Mouse (Mus musculus) hindbrain, postnatal 0 days (tissue): Measurements from ENCODE around the gene Emc9. TPM values are rescaled to one million over a fixed set of nuclear protein-coding genes. Genes with fewer than 3 reads are reported as not detected.
A peak's percentile ranks its signal among the peaks of the same experiment; 100 is the strongest.

Experiments
- ATAC-seq: fragments of 200-750 bp; cut with Nextera tagmentation; 2 replicates; pipeline ENCODE4 v1.8.0; 2017; ENCODE audit warnings: mild to moderate bottlenecking, moderate TSS enrichment, moderate library complexity
- DNase-seq: peaks from one replicate; pipeline ENCODE4 v3.0.0-alpha.2; 2015; ENCODE audit warnings: low spot score
- H3K27ac ChIP-seq: fragments of 300-500 bp; sonication (generic); 2 replicates; pipeline ENCODE4 v1.5.1; 2014; ENCODE audit warnings: mild to moderate bottlenecking
- H3K27me3 ChIP-seq: fragments of 300-500 bp; sonication (generic); 2 replicates; pipeline ENCODE4 v1.6.1; 2014; ENCODE audit warnings: low read length, mixed read lengths; ENCODE audit not compliant: insufficient read depth
- H3K36me3 ChIP-seq: fragments of 300-500 bp; sonication (generic); 2 replicates; pipeline ENCODE4 v1.6.1; 2014; ENCODE audit warnings: low read length, mixed read lengths; ENCODE audit not compliant: insufficient read depth
- H3K4me1 ChIP-seq: fragments of 300-500 bp; sonication (generic); 2 replicates; pipeline ENCODE4 v1.6.1; 2014; ENCODE audit warnings: antibody characterized with exemption, low read length, mixed read lengths; ENCODE audit not compliant: insufficient read depth
- H3K4me2 ChIP-seq: fragments of 300-500 bp; sonication (generic); 2 replicates; pipeline ENCODE4 v1.6.1; 2014; ENCODE audit warnings: low read depth, mild to moderate bottlenecking, low read length, moderate library complexity, mixed read lengths
- H3K4me3 ChIP-seq: fragments of 300-500 bp; sonication (generic); 2 replicates; pipeline ENCODE4 v1.5.1; 2014; ENCODE audit warnings: low read length
- H3K9ac ChIP-seq: fragments of 300-500 bp; sonication (generic); replicated peaks from 2 replicates; pipeline ENCODE4 v1.6.1; 2014; ENCODE audit warnings: mild to moderate bottlenecking, low read length, moderate library complexity, mixed read lengths
- H3K9me3 ChIP-seq: fragments of 300-500 bp; sonication (generic); 2 replicates; pipeline ENCODE4 v1.6.1; 2016; ENCODE audit warnings: low read length, mixed read lengths
- CTCF ChIP-seq: IDR thresholded peaks from 2 replicates; pipeline ENCODE4 v1.5.1; 2016; ENCODE audit warnings: antibody characterized with exemption, control low read depth, low read depth
- WGBS: fragments of 180-500 bp; shearing (Covaris S2); extraction: QIAGEN DNeasy Blood & Tissue Kit; methylation state at CpG from one replicate; pipeline ENCODE4 v1.1.7; 2014; 5-methylcytosine and 5-hydroxymethylcytosine counted together
- polyA plus RNA-seq: library from polyadenylated mRNA; unstranded; fragments of >200 nt; fragmentation: Nextera tagmentation; extraction: Ambion mirVana; gene quantifications from 2 replicates; pipeline ENCODE4 v1.2.1, GENCODE M21; 2015
- total RNA-seq: library from RNA; depleted of rRNA; stranded (reverse); fragments of >200 nt; gene quantifications from 2 replicates; pipeline ENCODE4 v1.2.3, GENCODE M21; 2014

Emc9 gene
- total and polyA plus RNA-seq, 2 experiments from 2014 or later = 51.6 to 79.0 TPM

DNA sequence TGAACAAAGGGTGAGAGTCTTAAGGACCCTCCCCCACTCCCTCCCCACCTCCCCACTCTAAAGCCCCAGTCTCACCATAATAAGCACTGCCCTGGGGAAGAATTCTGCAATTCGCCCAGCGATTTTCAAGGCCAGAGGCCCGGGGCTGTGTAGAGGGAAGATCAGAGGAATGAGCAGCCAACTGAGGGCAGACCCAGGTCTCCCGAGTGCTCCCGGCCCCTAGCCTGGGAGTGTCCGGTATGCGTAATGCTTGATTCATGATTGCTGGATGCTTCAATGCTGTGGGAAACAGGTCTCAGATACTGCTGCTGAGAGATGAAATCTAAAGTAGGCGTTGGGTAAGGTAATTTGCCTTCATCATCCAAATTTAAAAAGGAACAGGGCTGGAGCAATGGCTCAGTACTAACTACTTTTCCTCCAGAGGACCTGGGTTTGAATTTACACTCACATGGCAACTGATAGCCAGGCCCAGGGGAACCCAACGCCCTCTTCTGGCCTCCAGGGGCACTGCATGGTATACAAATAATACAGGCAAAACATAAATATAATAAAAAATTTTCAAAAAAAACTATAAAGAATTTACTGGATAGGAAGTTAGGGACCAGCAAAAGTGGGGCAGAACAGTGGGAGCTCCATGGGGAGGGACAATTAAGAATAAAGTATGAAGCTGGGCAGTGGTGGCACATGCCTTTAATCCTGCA, 3.0 kb downstream of the Emc9 start:
- ATAC-seq = no peak
- Histone ChIP-seq H3K4me3 (no peak overlapping the region), H3K9ac (no peak overlapping the region), H3K4me2 (no peak overlapping the region), H3K9me3 (no peaks in the 10 kb centered on the region), H3K4me1 (0 out of 2 replicates have a peak, but pooled peaks cover 9% of the 10 kb centered on the region), H3K27me3 (no peaks in the 10 kb centered on the region), H3K27ac (no peak overlapping the region), H3K36me3 (peaks cover 9% of the 10 kb centered on the region; the same call in 1 of the 2 replicates)
- 82% methylated on average over 9 of the region's 9 CpGs for WGBS
- DNase-seq = no peak
- peak; percentile 50 for TF ChIP-seq CTCF

DNA sequence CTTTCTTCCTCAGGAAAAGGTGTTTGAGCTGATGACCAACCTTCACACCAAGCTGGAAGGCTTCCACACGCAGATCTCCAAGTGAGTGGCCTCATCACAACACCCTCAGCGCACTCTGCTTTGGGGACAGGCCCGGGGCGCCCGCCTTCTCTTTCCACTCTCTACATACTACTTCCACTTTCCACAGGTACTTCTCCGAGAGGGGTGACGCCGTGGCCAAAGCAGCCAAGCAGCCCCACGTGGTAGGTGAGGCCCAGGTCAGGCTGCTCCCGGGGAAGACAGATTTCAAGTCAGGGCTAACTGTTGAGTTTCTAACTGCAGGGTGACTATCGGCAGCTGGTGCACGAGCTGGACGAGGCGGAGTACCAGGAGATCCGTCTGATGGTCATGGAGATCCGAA, 4.4 kb downstream of the Emc9 start:
- no peak overlapping the region for H3K4me2 ChIP-seq
- TF ChIP-seq CTCF = no peak
- no peak for ATAC-seq
- no peak overlapping the region for H3K4me3 ChIP-seq
- 0 out of 2 replicates have a peak, but pooled peaks cover 9% of the 10 kb centered on the region for H3K4me1 ChIP-seq
- peaks cover 9% of the 10 kb centered on the region; the same call in 1 of the 2 replicates for H3K36me3 ChIP-seq
- H3K27ac ChIP-seq = no peak overlapping the region
- no peak for DNase-seq
- no peak overlapping the region for H3K9ac ChIP-seq
- no peaks in the 10 kb centered on the region for H3K27me3 ChIP-seq
- no peaks in the 10 kb centered on the region for H3K9me3 ChIP-seq
- 94% methylated on average over 16 of the region's 16 CpGs for WGBS

DNA sequence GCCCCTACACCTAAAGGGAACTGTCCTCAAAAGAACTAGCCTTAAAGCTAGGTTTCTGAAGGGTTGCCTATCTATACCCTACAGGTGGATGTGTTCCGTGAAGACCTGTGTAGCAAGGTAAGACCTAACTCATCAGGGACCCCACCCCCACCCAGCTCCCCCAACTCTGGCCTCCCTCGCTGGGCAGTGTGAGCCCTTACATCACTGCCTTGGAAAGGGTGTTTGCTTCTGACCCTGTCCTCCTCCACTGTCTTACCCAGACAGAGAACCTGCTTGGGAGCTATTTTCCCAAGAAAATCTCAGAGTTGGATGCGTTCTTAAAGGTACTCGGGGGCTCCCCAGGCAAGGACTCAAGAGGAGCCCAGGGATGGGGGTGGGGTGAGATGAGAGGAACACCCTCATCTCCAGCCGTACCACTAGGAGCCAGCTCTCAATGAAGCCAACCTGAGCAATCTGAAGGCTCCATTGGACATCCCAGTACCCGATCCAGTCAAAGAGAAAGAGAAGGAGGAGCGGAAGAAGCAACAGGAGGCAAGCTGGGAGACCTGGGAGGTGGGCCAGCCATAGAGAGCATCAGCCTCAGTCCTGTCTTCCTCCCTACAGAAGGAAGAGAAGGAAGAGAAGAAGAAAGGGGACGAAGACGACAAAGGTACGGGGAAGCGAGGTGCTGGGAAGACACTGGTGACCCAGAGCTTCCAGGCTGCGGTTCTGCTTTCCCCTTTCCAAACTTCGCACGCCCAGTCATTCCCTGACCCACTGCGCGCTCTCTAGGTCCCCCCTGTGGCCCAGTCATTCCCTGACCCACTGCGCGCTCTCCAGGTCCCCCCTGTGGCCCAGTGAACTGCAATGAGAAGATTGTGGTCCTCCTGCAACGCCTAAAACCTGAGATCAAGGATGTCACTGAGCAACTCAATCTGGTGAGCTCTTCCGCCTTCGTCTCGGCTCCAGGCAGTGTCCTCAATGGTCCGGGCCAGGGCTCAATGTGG, 5.3 kb downstream of the Emc9 start:
- WGBS = 85% methylated on average over 23 of the region's 23 CpGs
- TF ChIP-seq CTCF = no peak

DNA sequence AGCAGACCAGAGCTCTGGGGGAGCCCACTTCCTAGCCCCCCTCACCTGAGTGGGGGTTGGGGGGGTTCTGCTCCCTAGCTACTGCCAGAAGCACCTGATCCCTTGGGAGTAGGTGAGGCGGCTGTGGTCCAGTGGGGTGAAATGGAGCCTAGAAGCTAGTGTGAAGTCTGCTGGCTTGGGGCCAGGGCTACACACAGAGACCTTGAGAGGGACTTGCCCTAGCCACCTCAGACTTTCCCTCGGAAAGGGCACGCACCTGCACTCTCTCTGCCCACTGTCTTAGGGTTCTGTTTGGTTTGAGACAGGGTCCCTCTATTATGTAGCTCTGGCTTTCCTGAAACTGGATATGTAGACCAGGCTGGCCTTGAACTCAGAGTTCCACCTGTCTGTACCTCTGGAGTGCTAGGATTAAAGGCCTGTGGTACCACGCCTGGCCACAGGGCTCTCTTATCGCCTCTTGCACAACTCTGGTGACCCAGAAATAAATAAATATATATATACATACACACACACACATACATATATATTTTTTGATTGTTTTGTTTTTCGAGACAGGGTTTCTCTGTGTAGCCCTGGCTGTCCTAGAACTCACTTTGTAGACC, 6.3 kb downstream of the Emc9 start:
- Histone ChIP-seq H3K4me2 (peak overlapping the region; percentile 92), H3K27ac (peak overlapping the region; percentile 85), H3K27me3 (no peaks in the 10 kb centered on the region), H3K9ac (peak overlapping the region; percentile 83), H3K9me3 (no peaks in the 10 kb centered on the region), H3K4me1 (no peaks in the 10 kb centered on the region), H3K4me3 (peak overlapping the region; percentile 57), H3K36me3 (peaks cover 9% of the 10 kb centered on the region; the same call in 1 of the 2 replicates)
- no peak for TF ChIP-seq CTCF
- DNase-seq (peak; percentile 64), ATAC-seq (peak; percentile 24)
- 38% methylated on average over 6 of the region's 6 CpGs for WGBS

More for the DNA sequence above, 5.3 kb downstream of the Emc9 start:
- H3K27me3 ChIP-seq = no peaks in the 10 kb centered on the region
- DNase-seq (no peak), ATAC-seq (no peak)
- no peak overlapping the region for H3K9ac ChIP-seq
- H3K4me1 ChIP-seq = 0 out of 2 replicates have a peak, but pooled peaks cover 5% of the 10 kb centered on the region
- H3K36me3 ChIP-seq = peaks cover 9% of the 10 kb centered on the region; the same call in 1 of the 2 replicates
- H3K27ac ChIP-seq = no peak overlapping the region
- H3K4me3 ChIP-seq = no peak overlapping the region
- no peak overlapping the region for H3K4me2 ChIP-seq
- no peaks in the 10 kb centered on the region for H3K9me3 ChIP-seq

DNA sequence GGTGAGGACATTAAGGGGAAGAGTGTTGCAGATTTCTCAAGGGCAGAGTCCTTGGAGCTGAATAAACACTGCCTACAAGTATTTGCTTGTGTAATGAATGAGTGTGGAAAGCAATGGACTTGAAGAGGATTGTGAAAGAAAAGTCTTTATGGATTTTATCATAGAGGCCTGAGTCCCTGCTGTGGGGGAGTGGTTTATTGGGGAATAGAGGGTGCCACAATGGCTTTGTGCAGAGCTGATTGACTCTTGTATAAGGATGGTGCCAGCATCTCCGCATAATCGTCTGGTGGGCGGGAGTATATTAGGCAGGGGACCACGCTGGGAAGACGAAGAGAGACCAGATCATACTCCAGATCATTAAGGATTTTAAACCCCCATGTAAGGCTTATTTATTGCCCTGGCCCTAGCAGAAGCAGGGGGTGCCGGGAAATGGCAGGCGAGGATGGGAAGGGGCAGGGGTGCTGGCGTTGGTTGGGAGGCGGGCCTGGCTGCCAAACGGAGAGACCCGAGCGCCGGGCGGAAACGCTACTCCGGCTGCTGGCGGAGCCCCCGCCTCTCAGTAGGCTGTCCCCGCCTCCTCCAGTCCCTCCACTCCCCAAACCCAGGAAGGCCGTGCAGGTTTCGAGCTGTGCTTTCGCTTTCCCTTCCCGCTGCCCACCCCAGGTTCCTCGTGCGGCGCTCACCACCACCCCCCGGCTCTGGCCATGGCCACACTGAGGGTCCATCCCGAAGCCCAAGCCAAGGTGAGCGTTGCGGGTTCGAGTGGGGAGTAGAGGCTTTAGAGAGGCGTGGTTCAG, 7.0 kb downstream of the Emc9 start, which contains the start of gene Psme1:
Gene Psme1, plus strand, starts transcription at position 253 of the 797 bp plus-strand sequence.
- Histone ChIP-seq H3K36me3 (peaks cover 9% of the 10 kb centered on the region; the same call in 1 of the 2 replicates), H3K27ac (peak within 1 kb of the TSS; percentile 85), H3K4me2 (peak within 1 kb of the TSS; percentile 92), H3K9ac (peak within 1 kb of the TSS; percentile 83), H3K4me1 (no peaks in the 10 kb centered on the region), H3K9me3 (no peaks in the 10 kb centered on the region), H3K4me3 (peak within 1 kb of the TSS; percentile 57), H3K27me3 (no peaks in the 10 kb centered on the region)
- ATAC-seq = peak; percentile 95
- TF ChIP-seq CTCF = no peak
- WGBS = under 1% methylated on average over 31 of the region's 32 CpGs
- DNase-seq = peak; percentile 92

DNA sequence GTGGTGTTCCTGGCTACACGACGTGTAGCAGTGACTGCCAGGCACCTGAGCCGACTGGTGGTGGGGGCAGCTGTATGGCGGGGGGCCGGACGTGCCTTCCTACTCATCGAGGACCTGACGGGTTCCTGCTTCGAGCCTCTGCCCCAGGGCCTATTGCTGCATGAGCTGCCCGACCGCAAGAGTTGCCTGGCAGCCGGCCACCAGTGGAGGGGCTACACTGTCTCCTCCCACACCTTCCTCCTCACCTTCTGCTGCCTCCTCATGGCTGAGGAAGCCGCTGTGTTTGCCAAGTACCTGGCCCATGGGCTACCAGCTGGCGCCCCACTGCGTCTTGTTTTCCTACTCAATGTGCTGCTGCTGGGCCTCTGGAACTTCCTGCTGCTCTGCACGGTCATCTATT, 8.7 kb downstream of the Emc9 start:
- 75% methylated on average over 16 of the region's 16 CpGs for WGBS
- Histone ChIP-seq H3K4me1 (no peaks in the 10 kb centered on the region), H3K36me3 (0 out of 2 replicates have a peak, but pooled peaks cover 2% of the 10 kb centered on the region), H3K4me2 (no peak overlapping the region), H3K9me3 (no peaks in the 10 kb centered on the region), H3K4me3 (no peak overlapping the region), H3K27ac (no peak overlapping the region), H3K27me3 (no peaks in the 10 kb centered on the region), H3K9ac (no peak overlapping the region)
- DNase-seq (no peak), ATAC-seq (no peak)
- no peak for TF ChIP-seq CTCF
